Mouse (Mus musculus) layer of hippocampus, adult 9-10 months (tissue): Measurements from ENCODE around the gene D930020B18Rik.

ENCODE experiments used
- DNase-seq: peaks from one replicate; pipeline ENCODE4 v3.0.0; 2022; ENCODE audit warnings: low spot score

D930020B18Rik gene

DNA sequence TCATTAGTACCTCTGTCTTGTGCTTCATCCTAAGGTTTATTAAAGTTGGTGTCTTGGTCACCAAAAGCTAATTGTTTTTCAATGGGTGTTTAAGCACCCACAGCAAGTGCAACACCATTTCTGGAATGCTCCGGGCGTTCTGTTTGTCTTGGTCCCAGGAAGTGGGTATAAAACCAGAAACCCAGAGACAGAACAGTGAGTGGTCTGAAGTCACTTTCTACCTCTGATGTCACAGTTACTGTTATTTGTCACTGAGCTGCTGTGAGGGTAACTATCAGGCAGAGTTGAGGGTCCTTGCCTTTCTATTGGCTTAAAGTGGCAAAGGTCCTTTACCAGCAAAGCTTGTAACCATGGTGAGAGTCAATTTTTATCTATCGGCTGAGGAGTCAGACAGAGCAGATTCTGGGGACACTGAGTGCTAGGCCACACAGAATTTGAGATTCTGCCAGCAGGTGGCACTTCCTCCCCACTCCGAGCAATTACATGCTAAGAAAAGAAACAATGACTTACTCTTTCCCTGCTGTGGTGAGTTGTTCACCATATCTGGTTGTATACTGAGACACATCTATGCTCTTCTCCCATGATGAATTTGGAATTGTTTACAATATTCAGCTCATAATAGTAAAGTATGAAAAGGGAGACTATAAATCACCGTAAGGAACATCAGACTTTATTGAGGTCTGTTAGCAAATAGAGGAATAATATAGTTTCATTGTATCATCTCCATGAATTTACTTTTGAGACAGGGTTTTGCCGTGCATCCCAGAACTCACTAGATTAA lies 1.0 kb upstream of the D930020B18Rik start:
- DNase-seq: no peak

- no peak for DNase-seq
These were observed 480 bp upstream of the D930020B18Rik start for GRCm38 (mm10) chr10:121640944-121641271.

GRCm38 (mm10) chr10:121642054-121642947 lies 913 bp downstream of the D930020B18Rik start:
- DNase-seq: no peak

- no peak for DNase-seq
These were observed 4.9 kb downstream of the D930020B18Rik start for GRCm38 (mm10) chr10:121646294-121646693.

GRCm38 (mm10) chr10:121653079-121653478 lies 11.7 kb downstream of the D930020B18Rik start:
- DNase-seq: no peak

- DNase-seq: peak; percentile 32
These were observed 14.5 kb downstream of the D930020B18Rik start for GRCm38 (mm10) chr10:121655907-121656306.

DNA sequence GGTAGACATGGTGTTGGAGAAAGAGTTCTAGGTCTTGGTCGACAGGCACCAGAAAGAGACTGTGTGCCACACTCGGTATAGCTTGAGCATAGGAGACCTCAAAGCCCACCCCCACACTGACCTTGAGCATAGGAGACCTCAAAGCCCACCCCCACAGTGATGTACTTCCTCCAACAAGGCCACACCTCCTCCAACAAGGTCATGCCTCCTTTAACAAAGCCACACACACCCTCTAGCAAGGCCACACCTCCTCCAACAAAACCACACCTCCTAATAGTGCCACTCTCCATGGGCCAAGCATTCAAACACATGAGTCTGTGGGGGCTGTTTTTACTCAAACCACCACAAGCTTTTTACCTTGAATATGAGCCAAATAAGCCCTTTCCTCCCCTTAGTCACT lies 21.3 kb downstream of the D930020B18Rik start:
- no peak for DNase-seq

GRCm38 (mm10) chr10:121663599-121663998 lies 22.2 kb downstream of the D930020B18Rik start:
- no peak for DNase-seq

DNA sequence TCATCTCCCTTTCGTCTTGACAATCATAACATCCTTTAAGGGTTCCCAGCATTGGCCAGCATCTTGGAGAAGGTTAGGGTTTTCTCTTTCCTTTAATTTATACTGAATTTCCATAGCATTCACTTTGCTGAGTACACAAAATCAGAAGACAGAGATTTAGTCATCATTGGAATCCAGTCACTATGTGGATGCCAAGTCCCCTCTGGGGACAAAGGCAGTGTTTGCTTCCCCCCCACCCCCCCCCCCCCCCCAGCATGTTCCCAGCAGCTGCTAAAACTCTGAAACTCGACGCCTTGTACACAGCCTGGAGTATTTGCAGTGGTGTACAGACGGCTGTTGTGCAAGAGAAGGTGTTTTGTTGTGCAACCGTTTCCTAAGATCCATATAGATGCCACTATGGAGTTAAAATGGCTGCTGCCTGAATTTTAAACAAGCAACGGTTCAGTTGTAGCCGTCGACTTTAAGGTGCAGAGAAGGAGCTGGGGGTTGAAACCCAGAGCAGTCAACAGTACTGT lies 24.3 kb downstream of the D930020B18Rik start:
- DNase-seq: no peak

- no peak for DNase-seq
These were observed 27.7 kb downstream of the D930020B18Rik start for GRCm38 (mm10) chr10:121669103-121669502.

DNA sequence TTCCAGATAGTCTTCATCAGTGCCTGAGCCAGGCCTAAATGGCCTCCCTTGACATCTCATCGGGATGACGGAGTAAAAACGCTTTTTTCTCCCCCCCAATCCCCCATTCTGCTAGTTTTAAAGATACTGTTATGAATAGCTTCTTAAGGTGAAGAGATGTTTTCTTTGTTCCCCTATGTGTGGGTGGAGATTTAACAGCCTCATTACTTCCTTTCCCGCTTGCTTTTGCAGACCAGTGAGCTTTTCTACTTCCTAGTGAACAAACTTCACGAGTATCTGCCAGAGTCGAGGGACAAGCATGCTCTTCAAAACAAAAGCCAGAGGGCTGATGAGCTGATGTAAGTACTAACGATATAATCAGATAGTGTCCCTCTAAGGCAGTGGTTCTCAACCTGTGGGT lies 35.6 kb downstream of the D930020B18Rik start:
- no peak for DNase-seq

DNA sequence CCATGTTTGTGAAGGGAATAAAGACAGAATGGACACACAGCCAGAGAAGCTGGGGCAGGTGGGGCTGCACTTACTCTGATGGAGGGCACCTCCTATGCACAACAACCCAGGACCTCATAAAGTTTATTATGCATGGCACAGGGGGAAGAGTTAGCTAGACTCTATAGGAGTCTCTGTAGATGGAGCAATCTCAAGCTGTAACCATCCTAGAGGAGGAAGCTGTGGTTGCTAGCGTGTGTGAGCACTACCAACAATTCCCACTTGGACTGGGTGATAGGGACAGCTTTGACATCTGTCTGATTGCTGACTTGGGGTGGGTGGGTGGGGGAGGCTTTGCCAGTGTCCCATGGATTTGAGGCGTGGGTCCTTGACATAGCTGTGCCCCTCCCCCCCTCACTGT lies 39.5 kb downstream of the D930020B18Rik start:
- no peak for DNase-seq

- no peak for DNase-seq
These were observed 41.2 kb downstream of the D930020B18Rik start for GRCm38 (mm10) chr10:121682539-121682938.

GRCm38 (mm10) chr10:121686153-121686660 lies 44.8 kb downstream of the D930020B18Rik start:
- no peak for DNase-seq

- no peak for DNase-seq
These were observed 46.1 kb downstream of the D930020B18Rik start for GRCm38 (mm10) chr10:121687511-121687910.

GRCm38 (mm10) chr10:121689591-121690314 lies 48.4 kb downstream of the D930020B18Rik start:
- peak; percentile 30 for DNase-seq

DNA sequence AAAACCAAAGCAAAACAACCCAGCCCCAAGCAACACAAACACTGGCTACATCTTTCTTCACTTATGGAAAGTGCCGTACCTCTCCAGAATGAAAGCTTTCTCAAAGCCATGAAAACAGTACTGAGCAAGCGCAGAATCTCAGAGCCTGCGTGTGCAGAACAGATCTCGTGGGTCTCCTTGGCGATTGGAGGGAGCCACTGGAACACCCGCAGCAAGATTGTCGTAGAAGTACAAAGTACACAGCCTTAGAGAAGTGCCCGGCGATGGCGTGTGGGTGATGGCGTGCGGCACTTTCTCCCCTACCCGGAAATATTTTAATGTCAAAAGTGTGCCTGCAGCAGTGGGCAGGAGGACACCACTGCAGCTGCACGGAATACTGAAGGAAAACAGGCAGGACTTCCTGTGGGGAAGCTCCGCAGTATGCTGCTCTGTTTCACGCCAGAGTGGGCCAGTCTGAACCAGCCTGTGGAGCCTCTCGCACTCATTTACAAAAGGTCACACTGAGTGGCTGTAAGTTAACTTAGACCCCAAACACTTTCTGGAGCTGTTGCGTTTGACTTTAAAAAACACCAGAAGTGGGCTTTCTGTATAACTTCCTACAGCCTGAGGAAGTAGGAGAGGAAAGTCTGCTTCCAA lies 51.7 kb downstream of the D930020B18Rik start:
- no peak for DNase-seq

- DNase-seq: no peak
These were observed 53.2 kb downstream of the D930020B18Rik start for GRCm38 (mm10) chr10:121694567-121694966.

DNA sequence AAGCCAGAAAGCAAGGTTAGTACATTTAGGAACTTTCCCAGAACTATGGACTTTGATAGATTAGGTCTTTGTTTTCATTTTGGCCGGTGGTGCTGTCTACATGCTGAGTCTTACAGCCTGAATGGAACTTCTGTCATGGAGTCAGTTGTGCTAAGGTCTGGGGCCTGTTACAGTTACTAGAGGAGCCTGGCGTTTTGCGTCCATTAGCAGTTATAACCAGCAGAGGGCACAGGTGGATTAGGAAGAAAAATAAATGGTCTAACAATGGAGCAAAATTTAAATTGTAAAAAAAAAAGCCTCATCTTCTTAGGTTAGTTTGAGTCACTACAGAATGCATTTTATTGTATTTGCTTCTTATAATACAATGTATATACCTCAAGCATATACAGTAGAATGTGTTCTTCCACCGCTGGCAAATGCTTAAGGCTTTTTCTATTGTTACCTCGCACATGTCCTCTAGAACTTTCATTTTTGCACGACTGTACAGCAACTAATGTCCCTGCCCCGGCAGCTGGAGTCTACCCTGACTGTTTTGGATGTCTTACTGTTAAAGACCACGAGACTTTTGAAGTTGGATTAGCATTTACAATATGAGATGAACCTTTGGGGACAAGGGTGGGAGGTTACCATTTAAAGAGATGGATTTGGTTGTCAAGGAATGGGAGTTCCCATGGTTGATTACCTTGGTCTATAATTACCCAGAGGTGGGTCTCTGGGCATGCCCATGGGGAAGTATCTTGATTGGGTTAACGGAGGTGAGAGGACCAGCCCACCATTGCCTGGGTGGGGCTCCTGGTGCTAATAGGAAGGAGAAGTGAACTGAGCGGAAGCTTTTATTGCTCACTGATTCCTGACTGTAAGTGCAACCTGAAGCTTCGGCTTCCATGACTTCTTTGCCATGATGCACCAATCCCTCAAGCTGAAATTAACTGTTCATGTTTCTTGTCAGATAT lies 60.2 kb downstream of the D930020B18Rik start:
- peak; percentile 31 for DNase-seq

DNA sequence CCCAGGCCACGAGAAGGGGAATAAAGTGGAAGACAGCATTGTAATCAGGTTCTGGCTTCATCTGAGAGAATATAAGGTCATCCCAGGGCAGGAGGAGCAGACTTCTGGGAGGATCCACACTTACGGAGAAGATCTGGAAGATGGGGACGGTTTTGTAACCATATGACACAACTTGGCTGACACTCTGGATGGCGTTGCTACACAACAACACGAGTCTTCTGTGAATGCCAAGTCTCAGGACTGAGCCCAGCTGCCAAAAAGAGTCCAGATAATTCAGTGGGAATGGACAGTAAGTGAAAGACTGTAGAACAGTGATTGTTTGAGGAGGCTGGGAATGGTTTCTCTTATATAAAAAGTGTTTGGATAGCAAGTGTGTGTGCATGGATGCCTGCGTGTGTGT lies 62.2 kb downstream of the D930020B18Rik start:
- DNase-seq: no peak
